Mouse (Mus musculus) myocyte (in vitro differentiated cells): ENCODE data around the gene Fam166a. TPM values are rescaled to one million over a fixed set of nuclear protein-coding genes. Genes with fewer than 3 reads are reported as not detected.

Source experiments
- H3K27me3 ChIP-seq: one replicate; pipeline ENCODE4 v1.6.1; 2011; ENCODE audit not compliant: control insufficient read depth, insufficient read depth, insufficient read length
- H3K36me3 ChIP-seq: one replicate; pipeline ENCODE4 v1.6.1; 2011; ENCODE audit not compliant: control insufficient read depth, insufficient read depth
- H3K4me2 ChIP-seq: one replicate; pipeline ENCODE4 v1.6.1; 2011; ENCODE audit warnings: low read depth, control low read depth
- H3K4me3 ChIP-seq: one replicate; pipeline ENCODE4 v1.5.1; 2011; ENCODE audit warnings: mild to moderate bottlenecking, control low read depth, moderate library complexity
- H3K79me2 ChIP-seq: one replicate; pipeline ENCODE4 v1.6.1; 2011; ENCODE audit not compliant: control insufficient read depth, insufficient read depth
- H3ac ChIP-seq: one replicate; pipeline ENCODE4 v1.6.1; 2011; ENCODE audit not compliant: control insufficient read depth, insufficient read length
- CEBPB ChIP-seq: IDR thresholded peaks from 2 replicates; pipeline ENCODE4 v1.6.1; 2011; ENCODE audit warnings: mild to moderate bottlenecking, moderate library complexity; ENCODE audit not compliant: poor library complexity, insufficient read depth, severe bottlenecking
- E2F4 ChIP-seq: IDR thresholded peaks from one replicate; pipeline ENCODE4 v1.6.1; 2011; ENCODE audit warnings: mild to moderate bottlenecking, control low read depth, moderate library complexity; ENCODE audit not compliant: insufficient read depth
- MAX ChIP-seq: IDR thresholded peaks from one replicate; pipeline ENCODE4 v1.6.1; 2011; ENCODE audit warnings: low read depth, mild to moderate bottlenecking, control low read depth
- MYOD1 ChIP-seq, 3 experiments: IDR thresholded peaks; one replicate each; pipeline ENCODE4 v1.6.1; 2011; ENCODE audit warnings: control low read depth in 2 of 3, low read depth in 2 of 3, mild to moderate bottlenecking in 2 of 3, moderate library complexity in 1 of 3; ENCODE audit not compliant: insufficient read length in 2 of 3, control insufficient read depth in 1 of 3
- MYOG ChIP-seq, 3 experiments: IDR thresholded peaks; one replicate each; pipeline ENCODE4 v1.6.1; 2011; ENCODE audit warnings: control low read depth in 2 of 3, low read depth in 2 of 3, mild to moderate bottlenecking in 2 of 3; ENCODE audit not compliant: insufficient read length in 2 of 3, control insufficient read depth in 1 of 3, insufficient read depth in 1 of 3
- POLR2A ChIP-seq: IDR thresholded peaks from one replicate; pipeline ENCODE4 v1.6.1; 2011; ENCODE audit warnings: low read depth, mild to moderate bottlenecking, control low read depth, moderate library complexity; ENCODE audit not compliant: insufficient read length
- POLR2AphosphoS2 ChIP-seq: IDR thresholded peaks from one replicate; pipeline ENCODE4 v1.6.1; 2011; ENCODE audit warnings: low read depth, control low read depth; ENCODE audit not compliant: insufficient read length
- REST ChIP-seq: IDR thresholded peaks from one replicate; pipeline ENCODE4 v1.6.1; 2011; ENCODE audit warnings: mild to moderate bottlenecking, control low read depth, moderate library complexity; ENCODE audit not compliant: insufficient read depth, insufficient read length
- SRF ChIP-seq: IDR thresholded peaks from one replicate; pipeline ENCODE4 v1.6.1; 2011; ENCODE audit warnings: low read depth; ENCODE audit not compliant: control insufficient read depth, insufficient read length
- TCF12 ChIP-seq: IDR thresholded peaks from one replicate; pipeline ENCODE4 v1.6.1; 2011; ENCODE audit warnings: mild to moderate bottlenecking, control low read depth; ENCODE audit not compliant: poor library complexity, insufficient read depth, severe bottlenecking
- TCF3 ChIP-seq: IDR thresholded peaks from one replicate; pipeline ENCODE4 v1.6.1; 2011; ENCODE audit warnings: low read depth, control low read depth; ENCODE audit not compliant: insufficient read length
- USF1 ChIP-seq: IDR thresholded peaks from one replicate; pipeline ENCODE4 v1.6.1; 2011; ENCODE audit warnings: low read depth, mild to moderate bottlenecking, control low read depth, moderate library complexity
- polyA plus RNA-seq: library from polyadenylated mRNA; unstranded; fragments of >200 nt; fragmentation: generic; extraction: Trizol; gene quantifications from one replicate; pipeline ENCODE4 v1.2.1, GENCODE M21; 2012; ENCODE audit warnings: missing spikeins

The Fam166a gene
- polyA plus RNA-seq, 1 experiment = 0.48 TPM

- H3K36me3 ChIP-seq = peaks cover 35% of the 10 kb centered on the region
- H3K4me3 ChIP-seq = no peak overlapping the region
- H3K27me3 ChIP-seq = no peaks in the 10 kb centered on the region
- no peaks in the 10 kb centered on the region for H3K79me2 ChIP-seq
- H3K4me2 ChIP-seq = no peak overlapping the region
- TF ChIP-seq USF1 = no peak
- no peak for TF ChIP-seq MYOG (IDR thresholded peaks at IDR 0.05; ENCODE audit: control insufficient read depth in 1 of 3, insufficient read depth in 1 of 3, insufficient read length in 2 of 3, low read depth in 2 of 3)
- TF ChIP-seq POLR2A = no peak
- TF ChIP-seq CEBPB = no peak
- no peak for TF ChIP-seq TCF3
- no peak for TF ChIP-seq SRF
- TF ChIP-seq MAX = no peak
- no peak overlapping the region for H3ac ChIP-seq
These were observed 17.9 kb upstream of the Fam166a start for GRCm38 (mm10) chr2:25200631-25201030.

- Histone ChIP-seq H3K79me2 (peaks cover 14% of the 10 kb centered on the region), H3K36me3 (peaks cover 44% of the 10 kb centered on the region), H3K4me2 (no peak overlapping the region), H3ac (no peak overlapping the region), H3K27me3 (no peaks in the 10 kb centered on the region), H3K4me3 (no peak overlapping the region)
- TF ChIP-seq E2F4 = no peak
- no peak for TF ChIP-seq SRF
- TF ChIP-seq USF1 = no peak
- TF ChIP-seq CEBPB = no peak
- no peak for TF ChIP-seq TCF12
- no peak for TF ChIP-seq POLR2AphosphoS2
- TF ChIP-seq MYOD1 (IDR thresholded peaks at IDR 0.05; ENCODE audit: control insufficient read depth in 1 of 3, insufficient read length in 2 of 3, low read depth in 2 of 3) = no peak
- TF ChIP-seq TCF3 = no peak
- no peak for TF ChIP-seq MYOG (IDR thresholded peaks at IDR 0.05; ENCODE audit: control insufficient read depth in 1 of 3, insufficient read depth in 1 of 3, insufficient read length in 2 of 3, low read depth in 2 of 3)
- TF ChIP-seq REST = no peak
- TF ChIP-seq MAX = no peak
- TF ChIP-seq POLR2A = no peak
These were observed 14.8 kb upstream of the Fam166a start for GRCm38 (mm10) chr2:25203631-25204214.

- Histone ChIP-seq H3K4me3 (no peak overlapping the region), H3K4me2 (no peak overlapping the region)
These were observed 11.0 kb upstream of the Fam166a start for GRCm38 (mm10) chr2:25207593-25207992.

GRCm38 (mm10) chr2:25210686-25211085, 7.9 kb upstream of the Fam166a start:
- Histone ChIP-seq H3K4me2 (peak overlapping the region; percentile 96), H3K79me2 (peaks cover 34% of the 10 kb centered on the region), H3K36me3 (peaks cover 9% of the 10 kb centered on the region), H3ac (peak overlapping the region; percentile 41), H3K27me3 (no peaks in the 10 kb centered on the region), H3K4me3 (peak overlapping the region; percentile 96)
- TF ChIP-seq REST = no peak
- TF ChIP-seq POLR2AphosphoS2 = no peak
- no peak for TF ChIP-seq MYOD1 (IDR thresholded peaks at IDR 0.05; ENCODE audit: control insufficient read depth in 1 of 3, insufficient read length in 2 of 3, low read depth in 2 of 3)
- no peak for TF ChIP-seq TCF12
- TF ChIP-seq MAX = no peak
- TF ChIP-seq CEBPB = no peak
- no peak for TF ChIP-seq TCF3
- TF ChIP-seq SRF = no peak
- no peak for TF ChIP-seq USF1
- no peak for TF ChIP-seq MYOG (IDR thresholded peaks at IDR 0.05; ENCODE audit: control insufficient read depth in 1 of 3, insufficient read depth in 1 of 3, insufficient read length in 2 of 3, low read depth in 2 of 3)
- TF ChIP-seq E2F4 = no peak
- no peak for TF ChIP-seq POLR2A

More at GRCm38 (mm10) chr2:25207593-25207992, 11.0 kb upstream of the Fam166a start:
- peaks cover 34% of the 10 kb centered on the region for H3K79me2 ChIP-seq
- H3K36me3 ChIP-seq = peaks cover 21% of the 10 kb centered on the region
- no peak for TF ChIP-seq POLR2A
- no peak for TF ChIP-seq REST
- no peak for TF ChIP-seq E2F4
- TF ChIP-seq SRF = no peak
- TF ChIP-seq TCF12 = no peak
- TF ChIP-seq TCF3 = no peak
- no peak for TF ChIP-seq USF1
- TF ChIP-seq MYOD1 (IDR thresholded peaks at IDR 0.05; ENCODE audit: control insufficient read depth in 1 of 3, insufficient read length in 2 of 3, low read depth in 2 of 3) = no peak
- no peaks in the 10 kb centered on the region for H3K27me3 ChIP-seq
- no peak overlapping the region for H3ac ChIP-seq

GRCm38 (mm10) chr2:25211121-25211670, 7.3 kb upstream of the Fam166a start, which contains the start of gene Nelfb:
Nelfb (minus strand) TSS chr2:25211489.
- H3K27me3 ChIP-seq = no peaks in the 10 kb centered on the region
- peak within 1 kb of the TSS; percentile 96 for H3K4me3 ChIP-seq
- H3K79me2 ChIP-seq = peaks cover 34% of the 10 kb centered on the region
- peaks cover 5% of the 10 kb centered on the region for H3K36me3 ChIP-seq
- peak within 1 kb of the TSS; percentile 96 for H3K4me2 ChIP-seq
- TF ChIP-seq USF1 (no peak), MYOG (IDR thresholded peaks at IDR 0.05; ENCODE audit: control insufficient read depth in 1 of 3, insufficient read depth in 1 of 3, insufficient read length in 2 of 3, low read depth in 2 of 3) (peak in 1 of 3 experiments; percentile 47), POLR2AphosphoS2 (peak; percentile 87), MYOD1 (IDR thresholded peaks at IDR 0.05; ENCODE audit: control insufficient read depth in 1 of 3, insufficient read length in 2 of 3, low read depth in 2 of 3) (peak in 1 of 3 experiments; percentile 27), POLR2A (peak; percentile 90)
- H3ac ChIP-seq = peak within 1 kb of the TSS; percentile 41
